Mouse (Mus musculus) hindbrain, embryonic 13.5 days (tissue): Measurements from ENCODE around the gene Tacr2. TPM values are rescaled to one million over a fixed set of nuclear protein-coding genes. Genes with fewer than 3 reads are reported as not detected.

ENCODE experiments used
- ATAC-seq: fragments of 200-750 bp; cut with Nextera tagmentation; 2 replicates; pipeline ENCODE4 v1.8.0; 2017; ENCODE audit warnings: moderate TSS enrichment; ENCODE audit not compliant: low FRiP score
- H3K27ac ChIP-seq: fragments of 300-500 bp; sonication (generic); 2 replicates; pipeline ENCODE4 v1.5.1; 2015; ENCODE audit warnings: inconsistent platforms, mild to moderate bottlenecking, moderate library complexity
- H3K27me3 ChIP-seq: fragments of 300-500 bp; sonication (generic); 2 replicates; pipeline ENCODE4 v1.6.1; 2015; ENCODE audit warnings: mild to moderate bottlenecking, inconsistent platforms
- H3K36me3 ChIP-seq: fragments of 300-500 bp; sonication (generic); 2 replicates; pipeline ENCODE4 v1.6.1; 2015; ENCODE audit warnings: mild to moderate bottlenecking, inconsistent platforms
- H3K4me1 ChIP-seq: fragments of 300-500 bp; sonication (generic); replicated peaks from 2 replicates; pipeline ENCODE4 v1.6.1; 2015; ENCODE audit warnings: inconsistent platforms
- H3K4me2 ChIP-seq: fragments of 300-500 bp; sonication (generic); 2 replicates; pipeline ENCODE4 v1.6.1; 2015; ENCODE audit warnings: inconsistent platforms, mild to moderate bottlenecking, moderate library complexity
- H3K4me3 ChIP-seq: fragments of 300-500 bp; sonication (generic); 2 replicates; pipeline ENCODE4 v1.5.1; 2015; ENCODE audit warnings: mild to moderate bottlenecking, inconsistent platforms
- H3K9ac ChIP-seq: fragments of 300-500 bp; sonication (generic); 2 replicates; pipeline ENCODE4 v1.6.1; 2015; ENCODE audit warnings: mild to moderate bottlenecking, inconsistent platforms
- H3K9me3 ChIP-seq: fragments of 300-500 bp; sonication (generic); 2 replicates; pipeline ENCODE4 v1.6.1; 2016; ENCODE audit warnings: inconsistent platforms
- WGBS: fragments of 180-500 bp; shearing (Covaris S2); methylation state at CpG from one replicate; pipeline ENCODE4 v1.1.7; 2015; 5-methylcytosine and 5-hydroxymethylcytosine counted together
- polyA plus RNA-seq: library from polyadenylated mRNA; unstranded; fragments of >200 nt; fragmentation: Nextera tagmentation; extraction: Ambion mirVana; gene quantifications from 2 replicates; pipeline ENCODE4 v1.2.1, GENCODE M21; 2015

Tacr2 gene
- polyA plus RNA-seq, 1 experiment from 2014 or later: not detected

DNA sequence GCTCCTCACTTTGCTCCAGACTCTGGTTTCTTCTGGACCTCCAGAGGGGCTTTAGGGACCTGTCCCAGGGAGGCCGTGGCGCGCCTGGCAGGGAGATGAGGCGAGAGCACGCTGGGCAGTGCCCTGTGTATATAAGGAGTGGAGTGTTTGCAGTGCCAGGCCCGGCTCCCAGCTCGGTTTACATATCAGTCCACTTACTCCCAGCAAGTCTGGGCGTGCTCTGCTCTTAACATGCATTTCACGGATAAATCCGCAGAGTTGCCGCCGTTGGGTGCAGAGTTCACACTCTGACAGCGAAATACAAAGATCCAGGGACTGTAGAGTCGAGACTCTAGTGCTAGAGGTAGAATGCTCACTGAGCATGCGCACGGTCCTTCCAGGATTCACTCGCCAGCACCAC is 29.5 kb upstream of the Tacr2 start:
- Histone ChIP-seq H3K27me3 (no peaks in the 10 kb centered on the region), H3K4me3 (no peak overlapping the region), H3K4me2 (no peak overlapping the region), H3K27ac (no peak overlapping the region), H3K9me3 (no peaks in the 10 kb centered on the region), H3K4me1 (no peaks in the 10 kb centered on the region), H3K9ac (no peak overlapping the region), H3K36me3 (no peaks in the 10 kb centered on the region)
- 87% methylated on average over 17 of the region's 17 CpGs for WGBS
- no peak for ATAC-seq

DNA sequence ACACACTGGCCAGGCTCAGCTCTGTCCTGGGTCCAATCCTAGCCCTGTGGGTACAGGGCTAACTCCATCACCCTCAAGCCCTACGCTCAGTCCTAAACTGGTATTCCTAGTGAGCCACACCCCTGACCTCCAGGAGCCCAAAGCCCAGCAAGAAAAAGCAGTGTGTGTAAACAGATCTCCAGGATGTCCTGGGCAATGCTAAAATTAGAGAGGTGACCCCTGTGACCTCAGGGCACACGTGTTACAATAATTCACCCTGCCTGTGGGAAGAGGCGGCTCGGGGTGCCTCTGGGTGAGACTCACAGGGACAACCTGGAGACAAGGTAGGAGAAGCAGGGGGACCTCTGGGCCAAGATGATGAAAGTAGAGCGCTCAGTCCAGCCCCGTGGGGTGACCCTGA is 28.0 kb upstream of the Tacr2 start:
- 79% methylated on average over 6 of the region's 6 CpGs for WGBS
- no peaks in the 10 kb centered on the region for H3K36me3 ChIP-seq
- no peak overlapping the region for H3K9ac ChIP-seq
- H3K4me1 ChIP-seq: no peaks in the 10 kb centered on the region
- no peak overlapping the region for H3K27ac ChIP-seq
- no peak overlapping the region for H3K4me3 ChIP-seq
- no peaks in the 10 kb centered on the region for H3K9me3 ChIP-seq
- no peak for ATAC-seq
- 0 out of 2 replicates have a peak, but pooled peaks cover 3% of the 10 kb centered on the region for H3K27me3 ChIP-seq
- H3K4me2 ChIP-seq: no peak overlapping the region

DNA sequence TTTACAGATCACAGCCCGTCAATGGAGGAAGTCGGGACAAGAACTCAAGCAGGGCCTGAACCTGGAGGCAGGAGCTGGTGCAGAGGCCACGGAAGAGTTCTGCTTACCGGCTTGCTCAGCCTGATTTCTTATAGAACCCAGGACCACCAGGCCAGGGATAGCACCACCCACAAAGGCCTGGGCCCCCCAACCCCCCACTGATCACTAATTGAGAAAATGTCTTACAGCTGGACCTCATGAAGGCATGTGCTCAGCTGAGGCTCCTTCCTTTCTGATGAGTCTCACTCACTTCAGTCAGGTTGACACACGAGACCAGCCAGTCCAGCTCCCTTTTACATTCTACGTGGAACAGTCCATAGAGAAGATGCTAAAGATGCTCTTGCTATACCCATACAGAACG is 26.4 kb upstream of the Tacr2 start:
- Histone ChIP-seq H3K36me3 (no peaks in the 10 kb centered on the region), H3K27me3 (0 out of 2 replicates have a peak, but pooled peaks cover 6% of the 10 kb centered on the region), H3K9me3 (no peaks in the 10 kb centered on the region), H3K27ac (no peak overlapping the region), H3K4me3 (no peak overlapping the region), H3K4me2 (no peak overlapping the region), H3K4me1 (peaks cover 8% of the 10 kb centered on the region), H3K9ac (no peak overlapping the region)
- WGBS: 75% methylated on average over 7 of the region's 7 CpGs
- ATAC-seq: no peak

DNA sequence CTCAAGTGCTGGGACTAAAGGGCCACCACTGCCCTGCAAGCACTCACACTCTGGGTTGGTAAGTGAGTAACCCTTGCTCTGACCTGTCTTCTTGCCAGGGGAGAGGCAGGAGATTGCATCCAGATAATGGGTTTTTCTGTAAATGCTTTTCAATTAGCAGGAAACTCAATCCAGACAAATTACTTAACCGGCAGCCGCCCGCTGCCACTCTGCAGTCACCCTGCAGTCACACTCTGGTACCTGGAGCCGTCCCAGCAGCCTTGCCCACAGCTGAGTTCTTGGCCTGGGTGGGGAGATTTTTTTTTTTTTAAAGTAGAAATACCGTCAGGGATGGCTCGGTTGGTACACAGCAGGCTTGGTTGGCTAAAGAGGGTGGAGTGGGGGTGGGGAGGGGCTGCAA is 24.1 kb upstream of the Tacr2 start:
- WGBS: 68% methylated on average over 6 of the region's 6 CpGs
- no peak overlapping the region for H3K4me3 ChIP-seq
- no peaks in the 10 kb centered on the region for H3K36me3 ChIP-seq
- H3K27ac ChIP-seq: no peak overlapping the region
- H3K4me1 ChIP-seq: peaks cover 9% of the 10 kb centered on the region
- no peaks in the 10 kb centered on the region for H3K9me3 ChIP-seq
- H3K4me2 ChIP-seq: no peak overlapping the region
- no peak for ATAC-seq
- H3K9ac ChIP-seq: no peak overlapping the region
- peaks cover 17% of the 10 kb centered on the region; the same call in 1 of the 2 replicates for H3K27me3 ChIP-seq

DNA sequence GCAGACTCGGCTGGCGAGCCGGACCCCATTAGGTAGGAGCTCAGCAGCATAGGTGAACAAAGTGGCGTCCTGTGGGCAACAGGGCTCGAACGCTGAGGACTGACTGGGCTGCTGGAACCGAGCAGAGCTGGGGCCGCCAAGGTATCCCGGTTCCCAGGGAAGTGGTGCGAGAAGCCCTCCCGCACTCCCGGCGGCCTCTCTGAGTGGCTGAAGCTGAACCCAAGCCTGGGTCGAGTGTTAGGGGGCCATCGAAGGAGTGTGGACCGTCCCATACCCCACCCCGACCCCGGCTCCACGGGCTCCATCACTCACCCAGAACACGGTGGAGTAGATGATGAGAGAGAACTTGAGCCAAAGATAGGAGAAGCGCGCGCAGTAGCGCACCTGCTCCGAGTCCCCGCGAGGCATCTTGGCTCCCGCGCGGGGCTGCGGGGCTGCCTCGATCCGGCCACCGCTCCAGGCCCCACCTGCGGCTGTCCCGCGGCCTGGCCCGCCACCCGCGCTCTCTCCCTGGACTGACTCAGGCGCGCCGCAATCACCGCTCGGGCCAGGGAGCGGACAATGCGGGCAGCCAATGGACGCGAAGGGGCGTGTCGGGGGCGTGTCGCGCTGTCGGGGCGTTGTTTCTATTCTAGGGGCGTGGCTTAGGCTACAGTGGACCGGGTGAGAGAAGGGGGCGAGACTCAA is 21.4 kb upstream of the Tacr2 start, which contains the start of gene Tspan15:
TSS of gene Tspan15 (minus strand) at position 544 of the 687 bp plus-strand sequence.
- Histone ChIP-seq H3K9ac (peak within 1 kb of the TSS; percentile 75), H3K27me3 (peaks cover 19% of the 10 kb centered on the region; the same call in 1 of the 2 replicates), H3K4me3 (peak within 1 kb of the TSS; percentile 65), H3K27ac (no peak within 1 kb of the TSS), H3K36me3 (no peaks in the 10 kb centered on the region), H3K4me1 (peaks cover 9% of the 10 kb centered on the region), H3K9me3 (no peaks in the 10 kb centered on the region), H3K4me2 (peak within 1 kb of the TSS; percentile 95)
- WGBS: under 1% methylated on average over 59 of the region's 59 CpGs
- ATAC-seq: peak; percentile 96

DNA sequence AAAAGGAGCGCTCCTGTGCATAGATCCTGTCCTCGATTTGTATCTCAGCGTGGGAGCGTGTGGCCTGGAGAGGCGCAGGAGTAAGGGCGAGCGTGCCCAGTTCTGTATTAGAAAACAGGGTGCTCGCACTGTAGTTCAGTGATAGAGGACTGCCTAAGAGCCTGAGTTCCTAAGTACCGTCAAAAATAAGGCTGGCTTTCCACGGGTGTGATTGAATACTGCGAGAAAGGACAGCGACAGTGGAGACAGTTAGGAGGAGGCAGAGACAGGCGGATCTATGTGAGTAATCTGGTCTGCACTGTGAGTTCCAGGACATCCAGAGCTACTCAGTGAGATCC is 20.9 kb upstream of the Tacr2 start:
- H3K4me1 ChIP-seq: peaks cover 9% of the 10 kb centered on the region
- no peak overlapping the region for H3K27ac ChIP-seq
- H3K4me2 ChIP-seq: peak overlapping the region; percentile 95
- H3K27me3 ChIP-seq: peaks cover 19% of the 10 kb centered on the region; the same call in 1 of the 2 replicates
- no peaks in the 10 kb centered on the region for H3K36me3 ChIP-seq
- H3K9me3 ChIP-seq: no peaks in the 10 kb centered on the region
- H3K4me3 ChIP-seq: peak overlapping the region; percentile 65
- H3K9ac ChIP-seq: peak overlapping the region; percentile 75
- 3% methylated on average over 13 of the region's 13 CpGs for WGBS
- ATAC-seq: no peak

DNA sequence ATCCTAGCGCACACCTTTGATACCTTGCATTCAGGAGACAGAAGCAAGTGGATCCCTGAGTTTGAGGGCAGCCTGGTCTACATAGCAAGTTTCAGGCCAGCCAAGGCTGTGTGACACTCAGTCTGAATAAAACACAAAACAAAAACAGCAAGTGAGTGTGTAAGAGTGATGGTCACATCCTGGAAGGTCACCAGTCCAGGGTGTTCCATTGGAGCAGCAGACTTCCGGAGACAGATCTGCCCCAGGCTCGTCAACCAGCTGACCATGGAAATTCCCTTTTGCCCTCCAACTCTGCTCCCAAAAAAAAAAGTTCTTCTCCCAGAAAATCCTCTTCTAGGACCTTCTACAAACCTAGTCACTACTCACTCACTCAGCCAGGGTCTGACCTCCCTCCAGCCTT is 20.4 kb upstream of the Tacr2 start:
- no peak overlapping the region for H3K4me3 ChIP-seq
- peaks cover 19% of the 10 kb centered on the region; the same call in 1 of the 2 replicates for H3K27me3 ChIP-seq
- H3K27ac ChIP-seq: no peak overlapping the region
- H3K36me3 ChIP-seq: no peaks in the 10 kb centered on the region
- ATAC-seq: no peak
- peak overlapping the region; percentile 95 for H3K4me2 ChIP-seq
- no peak overlapping the region for H3K9ac ChIP-seq
- peaks cover 9% of the 10 kb centered on the region for H3K4me1 ChIP-seq
- 85% methylated on average over 3 of the region's 3 CpGs for WGBS
- no peaks in the 10 kb centered on the region for H3K9me3 ChIP-seq

DNA sequence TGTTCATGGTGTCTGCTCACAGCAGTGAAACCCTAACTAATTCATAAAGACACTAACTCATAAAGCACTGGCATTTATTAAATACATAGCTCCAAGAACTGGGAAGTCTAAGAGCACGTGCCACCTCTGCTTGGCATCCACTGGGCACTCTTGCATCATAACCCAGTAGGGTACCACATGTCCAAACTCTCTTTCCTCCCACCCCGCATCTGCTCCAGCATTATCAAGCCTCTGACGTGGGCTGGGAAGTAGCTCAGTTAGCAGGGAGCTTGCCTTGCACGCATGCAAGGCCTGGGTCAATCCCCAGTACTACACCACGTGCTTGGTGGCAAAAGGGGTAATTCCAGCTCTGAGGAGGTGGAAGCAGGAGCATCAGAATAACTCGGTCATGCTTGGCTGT is 16.1 kb upstream of the Tacr2 start:
- WGBS: 85% methylated on average over 6 of the region's 6 CpGs
- Histone ChIP-seq H3K4me2 (no peak overlapping the region), H3K27me3 (peaks cover 13% of the 10 kb centered on the region; the same call in 1 of the 2 replicates), H3K36me3 (no peaks in the 10 kb centered on the region), H3K9ac (no peak overlapping the region), H3K27ac (no peak overlapping the region), H3K4me3 (no peak overlapping the region), H3K4me1 (no peaks in the 10 kb centered on the region), H3K9me3 (no peaks in the 10 kb centered on the region)
- no peak for ATAC-seq

DNA sequence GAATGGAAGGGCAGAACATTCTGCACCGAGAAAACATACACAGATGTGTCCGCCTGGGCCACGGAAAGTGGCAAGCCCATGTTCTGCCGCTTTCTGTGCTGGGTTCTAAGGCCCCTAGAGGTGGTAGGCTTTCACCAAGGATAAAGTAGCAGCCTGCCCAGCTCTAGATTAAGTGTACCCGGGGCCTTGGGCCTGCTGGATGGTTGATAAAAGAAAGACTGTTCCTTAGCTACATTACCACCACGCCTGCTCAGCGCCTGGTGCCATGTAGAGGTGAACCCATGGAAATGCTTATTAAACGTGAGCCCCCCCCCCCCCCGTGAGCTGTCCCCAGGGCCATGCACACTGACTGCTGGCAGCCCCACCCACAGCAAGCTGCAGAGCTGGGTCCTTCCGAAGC is 15.0 kb upstream of the Tacr2 start:
- 85% methylated on average over 10 of the region's 10 CpGs for WGBS
- no peak overlapping the region for H3K4me3 ChIP-seq
- H3K27ac ChIP-seq: no peak overlapping the region
- H3K27me3 ChIP-seq: peaks cover 8% of the 10 kb centered on the region; the same call in 1 of the 2 replicates
- no peak overlapping the region for H3K4me2 ChIP-seq
- no peak overlapping the region for H3K9ac ChIP-seq
- H3K9me3 ChIP-seq: no peaks in the 10 kb centered on the region
- H3K4me1 ChIP-seq: no peaks in the 10 kb centered on the region
- no peaks in the 10 kb centered on the region for H3K36me3 ChIP-seq
- no peak for ATAC-seq

DNA sequence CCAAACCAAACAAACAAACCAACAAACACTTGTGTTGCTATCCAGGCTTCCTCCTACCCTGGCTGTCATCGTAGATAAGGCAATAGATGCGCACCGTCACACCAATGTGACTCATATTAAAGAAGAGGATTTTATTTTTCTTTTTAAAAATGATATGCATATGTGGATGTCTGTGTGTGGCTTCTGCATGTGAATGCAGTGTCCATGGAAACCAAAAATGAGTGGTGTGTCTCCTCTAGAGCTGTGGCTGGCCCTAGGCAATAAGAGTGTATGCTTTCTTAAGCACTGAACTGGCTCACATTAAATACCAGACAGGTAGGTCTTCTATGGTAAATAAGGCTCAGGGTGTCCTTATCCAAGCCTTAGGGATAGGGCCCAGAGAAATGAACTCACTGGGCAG is 13.6 kb upstream of the Tacr2 start:
- 93% methylated on average over 3 of the region's 3 CpGs for WGBS
- H3K9me3 ChIP-seq: no peaks in the 10 kb centered on the region
- no peaks in the 10 kb centered on the region for H3K27me3 ChIP-seq
- H3K4me2 ChIP-seq: no peak overlapping the region
- no peak overlapping the region for H3K4me3 ChIP-seq
- H3K36me3 ChIP-seq: no peaks in the 10 kb centered on the region
- H3K27ac ChIP-seq: no peak overlapping the region
- no peaks in the 10 kb centered on the region for H3K4me1 ChIP-seq
- H3K9ac ChIP-seq: no peak overlapping the region
- no peak for ATAC-seq

DNA sequence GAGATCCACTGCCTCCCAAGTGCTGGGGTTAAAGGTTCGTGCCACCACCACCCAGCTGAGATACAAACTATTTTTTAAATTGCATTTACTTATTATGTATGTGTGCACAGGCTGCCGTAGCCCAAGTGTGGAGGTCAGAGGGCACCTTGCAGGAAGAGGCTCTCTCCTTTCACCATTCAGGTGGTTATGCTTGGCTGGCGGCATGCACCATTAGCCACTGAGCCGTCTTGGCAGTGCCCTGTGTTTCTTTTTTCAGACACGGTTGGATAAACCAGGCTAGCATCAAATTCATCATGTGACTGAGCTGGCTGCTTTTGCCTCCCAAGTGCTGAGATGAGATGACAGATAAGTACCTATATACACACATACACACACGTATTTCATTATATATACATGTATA is 13.0 kb upstream of the Tacr2 start:
- H3K27ac ChIP-seq: no peak overlapping the region
- H3K4me3 ChIP-seq: no peak overlapping the region
- H3K36me3 ChIP-seq: no peaks in the 10 kb centered on the region
- WGBS: 45% methylated on average over 6 of the region's 6 CpGs
- no peak for ATAC-seq
- no peak overlapping the region for H3K9ac ChIP-seq
- no peaks in the 10 kb centered on the region for H3K9me3 ChIP-seq
- no peaks in the 10 kb centered on the region for H3K4me1 ChIP-seq
- no peak overlapping the region for H3K4me2 ChIP-seq
- H3K27me3 ChIP-seq: no peaks in the 10 kb centered on the region

DNA sequence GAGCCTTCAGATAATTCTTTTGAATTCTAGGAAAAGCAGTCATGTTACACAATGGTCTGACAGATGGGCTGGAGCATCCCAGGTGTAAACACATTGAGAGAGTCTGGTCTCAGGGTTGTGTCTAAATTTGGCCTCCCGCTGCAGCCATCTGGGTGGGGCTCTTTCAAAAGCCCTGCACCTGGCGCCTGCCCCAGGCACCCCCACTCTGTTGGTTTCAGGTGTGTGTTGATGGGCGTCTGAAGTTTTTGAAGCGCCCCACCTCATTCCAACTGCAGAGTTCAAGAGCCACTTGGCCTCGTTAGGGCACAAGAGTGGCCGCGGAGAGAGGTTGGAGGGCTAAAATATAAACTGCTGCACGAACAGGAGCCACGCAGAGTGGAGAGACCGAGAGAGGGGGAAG is 9.9 kb upstream of the Tacr2 start:
- Histone ChIP-seq H3K9me3 (no peaks in the 10 kb centered on the region), H3K4me2 (no peak overlapping the region), H3K4me3 (no peak overlapping the region), H3K4me1 (peaks cover 4% of the 10 kb centered on the region; the same call in 1 of the 2 replicates), H3K27ac (no peak overlapping the region), H3K27me3 (0 out of 2 replicates have a peak, but pooled peaks cover 3% of the 10 kb centered on the region), H3K9ac (no peak overlapping the region), H3K36me3 (no peaks in the 10 kb centered on the region)
- no peak for ATAC-seq
- 88% methylated on average over 10 of the region's 10 CpGs for WGBS

DNA sequence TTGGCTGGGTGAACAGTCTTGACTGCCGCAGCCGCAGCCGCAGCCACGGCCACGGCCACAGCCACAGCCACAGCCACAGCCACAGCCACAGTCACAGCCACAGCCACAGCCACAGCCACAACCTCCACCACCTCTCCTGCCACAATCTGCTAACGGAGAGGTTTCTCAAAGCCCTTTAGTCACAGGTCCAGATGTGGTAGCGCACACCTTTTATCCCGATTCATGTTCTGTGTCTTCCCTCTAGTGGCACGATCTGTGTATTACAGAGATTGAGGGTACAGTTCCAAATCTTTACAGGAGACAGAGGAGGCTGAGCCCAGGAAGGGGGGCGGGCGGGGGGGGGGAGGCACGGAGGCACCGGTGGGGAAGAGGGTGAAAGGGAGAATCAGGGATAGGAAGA is 9.3 kb upstream of the Tacr2 start:
- Histone ChIP-seq H3K9me3 (no peaks in the 10 kb centered on the region), H3K9ac (no peak overlapping the region), H3K4me3 (no peak overlapping the region), H3K36me3 (no peaks in the 10 kb centered on the region), H3K4me1 (peaks cover 10% of the 10 kb centered on the region; the same call in 1 of the 2 replicates), H3K27ac (no peak overlapping the region), H3K27me3 (0 out of 2 replicates have a peak, but pooled peaks cover 3% of the 10 kb centered on the region), H3K4me2 (no peak overlapping the region)
- ATAC-seq: no peak
- 64% methylated on average over 12 of the region's 13 CpGs for WGBS
